Mouse (Mus musculus) kidney, embryonic 16.5 days (tissue): Measurements from ENCODE around the gene Smbd1. TPM values are rescaled to one million over a fixed set of nuclear protein-coding genes. Genes with fewer than 3 reads are reported as not detected.

Experiments used
- ATAC-seq: fragments of 200-750 bp; cut with Nextera tagmentation; 2 replicates; pipeline ENCODE4 v1.8.0; 2017; ENCODE audit warnings: moderate TSS enrichment; ENCODE audit not compliant: low FRiP score, low TSS enrichment
- H3K27ac ChIP-seq: fragments of 300-500 bp; sonication (generic); 2 replicates; pipeline ENCODE4 v1.5.1; 2014; ENCODE audit warnings: low read length
- H3K27me3 ChIP-seq: fragments of 300-500 bp; sonication (generic); 2 replicates; pipeline ENCODE4 v1.6.1; 2014; ENCODE audit warnings: low read length, control low read depth, mixed read lengths; ENCODE audit not compliant: insufficient read depth
- H3K36me3 ChIP-seq: fragments of 300-500 bp; sonication (generic); 2 replicates; pipeline ENCODE4 v1.6.1; 2014; ENCODE audit warnings: low read length, control low read depth, mixed read lengths; ENCODE audit not compliant: insufficient read depth
- H3K4me1 ChIP-seq: fragments of 300-500 bp; sonication (generic); 2 replicates; pipeline ENCODE4 v1.6.1; 2014; ENCODE audit warnings: low read length, control low read depth, mixed read lengths; ENCODE audit not compliant: insufficient read depth
- H3K4me2 ChIP-seq: fragments of 300-500 bp; sonication (generic); replicated peaks from 2 replicates; pipeline ENCODE4 v1.6.1; 2014; ENCODE audit warnings: low read depth, low read length
- H3K4me3 ChIP-seq: fragments of 300-500 bp; sonication (generic); 2 replicates; pipeline ENCODE4 v1.5.1; 2014; ENCODE audit warnings: mild to moderate bottlenecking, low read length
- H3K9ac ChIP-seq: fragments of 300-500 bp; sonication (generic); replicated peaks from 2 replicates; pipeline ENCODE4 v1.6.1; 2014; ENCODE audit warnings: low read length
- H3K9me3 ChIP-seq: fragments of 300-500 bp; sonication (generic); 2 replicates; pipeline ENCODE4 v1.6.1; 2016; ENCODE audit warnings: low read length, control low read depth
- WGBS: fragments of 180-500 bp; shearing (Covaris S2); extraction: QIAGEN DNeasy Blood & Tissue Kit; methylation state at CpG from one replicate; pipeline ENCODE4 v1.1.7; 2014; 5-methylcytosine and 5-hydroxymethylcytosine counted together
- polyA plus RNA-seq: library from polyadenylated mRNA; unstranded; fragments of >200 nt; fragmentation: Nextera tagmentation; extraction: Ambion mirVana; gene quantifications from 2 replicates; pipeline ENCODE4 v1.2.1, GENCODE M21; 2015

The Smbd1 gene
- polyA plus RNA-seq, 1 experiment from 2014 or later: not detected

DNA sequence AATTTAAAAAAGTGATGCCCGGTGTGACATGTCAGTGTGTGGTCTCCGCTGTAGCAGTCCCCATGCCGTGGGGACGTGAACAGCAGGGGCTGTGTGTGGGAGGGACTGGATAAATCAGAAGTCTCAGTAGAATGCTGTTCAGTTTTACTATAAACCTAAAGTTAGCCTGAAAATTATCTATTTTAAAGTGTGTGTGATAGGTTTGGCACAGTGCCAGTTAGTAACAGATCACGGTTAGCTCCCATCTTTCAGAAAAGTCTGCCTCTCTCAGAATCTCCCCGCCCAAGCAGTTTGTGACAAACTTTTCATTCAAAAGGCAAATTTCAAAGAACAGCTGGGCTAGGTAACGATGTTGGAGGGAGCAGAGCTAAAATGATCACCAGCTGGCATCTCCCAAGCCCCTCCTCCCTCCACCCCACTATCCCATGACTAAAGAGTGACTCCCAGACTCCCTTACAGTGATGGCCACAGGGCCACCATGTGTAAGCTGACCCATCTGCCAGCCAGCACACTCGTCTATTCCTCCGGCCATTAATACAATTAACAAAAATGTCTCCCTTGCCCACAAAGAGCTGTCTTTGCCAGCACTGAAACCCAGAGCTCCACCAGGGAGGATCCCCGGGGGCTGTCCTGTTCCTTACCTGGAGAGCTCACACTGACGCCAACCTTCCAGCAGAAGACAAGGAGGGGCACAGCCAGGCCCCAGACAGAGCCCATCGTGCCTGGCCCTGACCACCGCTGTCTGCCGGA is 13.4 kb downstream of the Smbd1 start:
- no peaks in the 10 kb centered on the region for H3K36me3 ChIP-seq
- H3K9ac ChIP-seq: peak overlapping the region; percentile 29; the same call in 1 of the 2 replicates
- no peaks in the 10 kb centered on the region for H3K27me3 ChIP-seq
- H3K4me1 ChIP-seq: peaks cover 7% of the 10 kb centered on the region; the same call in 1 of the 2 replicates
- ATAC-seq: 0 out of 2 replicates have a peak, but pooled peaks have one; percentile 35
- 0 out of 2 replicates have a peak overlapping the region, but pooled peaks have one; percentile 10 for H3K4me2 ChIP-seq
- peak overlapping the region; percentile 10; the same call in 1 of the 2 replicates for H3K4me3 ChIP-seq
- no peaks in the 10 kb centered on the region for H3K9me3 ChIP-seq
- WGBS: 50% methylated on average over 14 of the region's 14 CpGs
- no peak overlapping the region for H3K27ac ChIP-seq

DNA sequence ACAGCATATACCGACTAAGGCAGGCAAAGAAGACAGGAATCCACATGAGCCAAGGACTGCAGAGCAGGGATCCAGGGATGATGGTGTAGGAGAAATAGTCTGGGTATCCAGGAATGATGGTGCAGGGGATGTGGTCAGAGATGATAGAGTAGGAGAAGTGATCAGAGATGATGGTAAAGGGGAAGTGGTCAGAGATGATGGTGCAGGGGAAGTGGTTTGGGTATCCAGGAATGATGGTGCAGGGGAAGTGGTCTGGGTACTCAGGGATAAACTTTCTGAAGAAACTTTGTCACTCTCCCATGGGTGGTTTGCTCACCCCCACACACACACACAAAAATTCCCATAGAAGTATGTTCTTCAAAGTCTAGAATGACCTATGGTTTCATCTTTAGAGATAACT is 15.1 kb downstream of the Smbd1 start:
- WGBS: 84% methylated on average over 1 of the region's 1 CpGs

DNA sequence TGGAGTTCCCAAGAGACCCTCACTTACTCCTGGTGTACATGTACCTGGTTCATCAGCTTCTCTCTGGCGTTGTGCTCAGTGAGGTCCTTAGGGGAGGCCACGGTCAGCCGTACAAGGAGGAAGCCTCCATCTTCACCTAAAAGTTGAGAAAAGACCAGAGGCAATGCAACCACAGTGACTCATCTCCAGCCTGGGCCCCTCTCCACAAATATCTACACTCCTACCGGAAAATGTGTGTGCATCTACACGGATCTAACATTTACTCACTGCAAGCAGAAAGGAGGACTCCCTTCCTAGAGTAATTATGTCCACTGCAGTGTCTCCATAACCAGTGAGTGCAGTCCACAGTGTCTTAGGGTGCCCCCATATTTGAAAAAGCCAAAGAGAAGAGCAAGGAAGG is 20.2 kb downstream of the Smbd1 start:
- Histone ChIP-seq H3K36me3 (no peaks in the 10 kb centered on the region), H3K4me1 (no peaks in the 10 kb centered on the region), H3K9me3 (peaks cover 4% of the 10 kb centered on the region; the same call in 1 of the 2 replicates), H3K9ac (no peak overlapping the region), H3K27me3 (no peaks in the 10 kb centered on the region), H3K4me2 (no peak overlapping the region), H3K4me3 (no peak overlapping the region), H3K27ac (no peak overlapping the region)
- no peak for ATAC-seq
- 94% methylated on average over 5 of the region's 5 CpGs for WGBS

More for the DNA sequence above, 15.1 kb downstream of the Smbd1 start:
- Histone ChIP-seq H3K36me3 (no peaks in the 10 kb centered on the region), H3K4me2 (no peak overlapping the region), H3K9ac (no peak overlapping the region), H3K27ac (no peak overlapping the region), H3K27me3 (no peaks in the 10 kb centered on the region), H3K4me1 (peaks cover 7% of the 10 kb centered on the region; the same call in 1 of the 2 replicates), H3K4me3 (no peak overlapping the region), H3K9me3 (no peaks in the 10 kb centered on the region)
- ATAC-seq: no peak

DNA sequence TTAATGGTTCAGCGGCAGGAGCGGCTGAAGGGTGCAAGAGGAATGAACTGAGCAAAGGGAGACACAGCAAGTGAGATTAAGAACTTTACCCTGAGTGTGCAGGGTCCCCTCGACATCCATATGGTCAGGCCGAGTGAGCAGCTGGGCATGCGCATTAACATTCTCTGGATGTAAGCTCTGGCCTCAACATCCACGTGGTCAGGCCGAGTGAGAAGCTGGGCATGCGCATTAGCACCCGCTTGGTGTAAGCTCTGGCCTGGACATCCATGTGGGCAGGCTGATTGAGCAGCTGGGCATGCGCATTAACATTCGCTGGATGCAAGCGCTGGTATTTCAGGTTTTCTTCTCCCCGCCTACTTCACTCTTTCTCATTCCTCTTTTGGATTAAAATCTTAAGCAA is 25.4 kb downstream of the Smbd1 start:
- WGBS: 81% methylated on average over 13 of the region's 13 CpGs
- no peak overlapping the region for H3K9ac ChIP-seq
- no peaks in the 10 kb centered on the region for H3K4me1 ChIP-seq
- no peak for ATAC-seq
- no peak overlapping the region for H3K4me3 ChIP-seq
- no peak overlapping the region for H3K27ac ChIP-seq
- H3K36me3 ChIP-seq: no peaks in the 10 kb centered on the region
- H3K27me3 ChIP-seq: no peaks in the 10 kb centered on the region
- no peak overlapping the region for H3K4me2 ChIP-seq
- H3K9me3 ChIP-seq: peaks cover 4% of the 10 kb centered on the region; the same call in 1 of the 2 replicates

DNA sequence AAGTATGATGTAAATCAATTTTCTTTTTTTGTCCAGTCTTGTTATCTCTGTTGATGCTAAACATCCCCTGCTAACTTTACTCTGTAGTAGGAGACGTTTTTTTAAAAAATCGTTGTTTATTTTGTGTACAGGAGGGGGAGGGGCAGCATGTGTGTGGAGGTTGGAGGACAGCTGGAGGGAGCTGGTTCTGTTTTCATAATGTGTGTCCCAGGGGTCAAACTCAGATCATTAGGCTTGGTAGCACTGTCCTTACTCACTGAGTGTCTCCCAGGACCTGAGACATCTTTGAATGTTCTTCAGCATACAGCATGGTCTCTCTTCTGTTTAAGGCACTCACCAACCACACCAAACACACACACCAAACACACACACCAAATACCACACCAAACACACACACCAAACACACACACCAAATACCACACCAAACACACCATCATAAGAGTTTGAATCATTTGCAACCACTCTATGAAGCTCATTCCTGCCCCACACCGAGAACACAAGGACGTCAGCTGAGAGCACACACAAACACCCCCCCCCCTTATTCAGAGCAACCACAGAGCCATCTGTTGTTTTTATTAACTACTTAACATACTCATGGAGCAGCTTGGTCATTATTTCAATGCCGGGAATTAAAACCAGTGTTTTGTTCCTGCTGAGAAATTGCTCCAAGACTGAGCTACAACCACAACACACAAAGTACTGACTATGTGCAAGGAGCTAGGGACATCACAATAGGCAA is 26.8 kb downstream of the Smbd1 start:
- H3K4me2 ChIP-seq: no peak overlapping the region
- H3K36me3 ChIP-seq: no peaks in the 10 kb centered on the region
- no peak for ATAC-seq
- H3K4me1 ChIP-seq: no peaks in the 10 kb centered on the region
- H3K27me3 ChIP-seq: no peaks in the 10 kb centered on the region
- no peak overlapping the region for H3K9ac ChIP-seq
- WGBS: 46% methylated on average over 5 of the region's 5 CpGs
- H3K4me3 ChIP-seq: no peak overlapping the region
- no peak overlapping the region for H3K27ac ChIP-seq
- peaks cover 2% of the 10 kb centered on the region; the same call in 1 of the 2 replicates for H3K9me3 ChIP-seq

DNA sequence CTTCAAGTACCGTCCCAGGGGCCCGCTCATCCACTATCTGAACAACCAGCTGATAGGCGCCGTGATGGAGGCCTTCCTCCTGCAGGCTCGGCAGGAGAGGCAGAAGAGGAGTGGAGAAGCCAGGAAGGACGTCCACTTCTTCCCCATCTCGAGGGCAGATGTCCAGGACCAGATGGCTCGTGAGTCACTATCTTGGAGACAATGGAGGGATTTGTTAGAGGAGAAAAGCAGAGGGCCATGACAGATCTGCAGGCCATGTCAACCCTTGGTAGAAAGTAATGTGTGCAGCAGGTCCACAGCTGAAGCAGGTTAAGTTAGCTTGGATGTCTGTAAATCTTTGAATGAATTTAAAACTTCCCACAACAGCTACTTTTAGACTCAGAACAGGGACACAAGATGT is 31.3 kb downstream of the Smbd1 start:
- no peak overlapping the region for H3K4me3 ChIP-seq
- no peak for ATAC-seq
- H3K27me3 ChIP-seq: no peaks in the 10 kb centered on the region
- H3K4me1 ChIP-seq: no peaks in the 10 kb centered on the region
- H3K4me2 ChIP-seq: no peak overlapping the region
- H3K9me3 ChIP-seq: no peaks in the 10 kb centered on the region
- 72% methylated on average over 8 of the region's 8 CpGs for WGBS
- H3K27ac ChIP-seq: no peak overlapping the region
- no peaks in the 10 kb centered on the region for H3K36me3 ChIP-seq
- no peak overlapping the region for H3K9ac ChIP-seq

DNA sequence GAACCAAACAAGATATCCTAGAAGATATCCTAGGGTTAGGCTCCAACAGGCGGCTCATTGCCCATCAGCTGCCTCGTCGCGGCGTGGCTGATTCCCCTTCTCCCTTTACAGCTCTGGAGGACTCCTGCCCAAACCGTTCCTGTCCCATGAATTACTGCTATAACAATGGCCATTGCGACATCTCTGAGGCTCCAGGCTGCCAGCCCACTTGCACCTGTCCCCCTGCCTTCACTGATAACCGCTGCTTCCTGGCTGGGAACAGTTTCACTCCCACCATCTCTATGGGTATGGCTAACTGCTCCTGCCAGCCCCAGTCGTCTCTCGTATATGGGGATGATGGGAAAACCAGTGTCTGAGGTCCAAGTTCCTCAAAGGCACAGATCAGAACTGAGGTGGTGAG is 33.6 kb downstream of the Smbd1 start:
- no peak overlapping the region for H3K27ac ChIP-seq
- 49% methylated on average over 10 of the region's 10 CpGs for WGBS
- ATAC-seq: no peak

DNA sequence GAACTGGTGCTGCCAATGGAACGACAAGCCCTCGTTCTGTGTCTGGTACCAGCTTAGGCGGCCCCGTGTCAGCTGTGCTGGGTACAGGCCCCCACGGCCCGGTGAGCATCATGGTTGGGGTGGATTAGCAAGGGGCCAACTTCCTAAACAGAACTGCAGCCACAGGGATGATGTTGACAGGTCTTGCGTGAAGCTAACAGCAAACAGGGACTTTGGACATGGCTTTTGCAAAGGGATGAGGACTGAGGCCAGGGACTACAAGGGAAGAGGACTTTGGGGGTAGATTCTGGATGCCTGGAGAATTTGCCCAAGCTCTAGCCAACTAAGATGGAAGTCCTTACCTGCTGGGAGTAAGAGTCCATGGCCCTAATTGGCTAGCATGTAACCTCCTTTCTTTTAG is 43.4 kb downstream of the Smbd1 start:
- H3K27me3 ChIP-seq: no peaks in the 10 kb centered on the region
- no peaks in the 10 kb centered on the region for H3K9me3 ChIP-seq
- no peak overlapping the region for H3K4me2 ChIP-seq
- no peak overlapping the region for H3K4me3 ChIP-seq
- no peak overlapping the region for H3K9ac ChIP-seq
- no peaks in the 10 kb centered on the region for H3K4me1 ChIP-seq
- no peak overlapping the region for H3K27ac ChIP-seq
- H3K36me3 ChIP-seq: no peaks in the 10 kb centered on the region
- 98% methylated on average over 7 of the region's 7 CpGs for WGBS
- ATAC-seq: no peak

More for the DNA sequence above, 33.6 kb downstream of the Smbd1 start:
- Histone ChIP-seq H3K27me3 (no peaks in the 10 kb centered on the region), H3K4me2 (no peak overlapping the region), H3K9me3 (no peaks in the 10 kb centered on the region), H3K4me3 (no peak overlapping the region), H3K4me1 (no peaks in the 10 kb centered on the region), H3K36me3 (no peaks in the 10 kb centered on the region), H3K9ac (no peak overlapping the region)

DNA sequence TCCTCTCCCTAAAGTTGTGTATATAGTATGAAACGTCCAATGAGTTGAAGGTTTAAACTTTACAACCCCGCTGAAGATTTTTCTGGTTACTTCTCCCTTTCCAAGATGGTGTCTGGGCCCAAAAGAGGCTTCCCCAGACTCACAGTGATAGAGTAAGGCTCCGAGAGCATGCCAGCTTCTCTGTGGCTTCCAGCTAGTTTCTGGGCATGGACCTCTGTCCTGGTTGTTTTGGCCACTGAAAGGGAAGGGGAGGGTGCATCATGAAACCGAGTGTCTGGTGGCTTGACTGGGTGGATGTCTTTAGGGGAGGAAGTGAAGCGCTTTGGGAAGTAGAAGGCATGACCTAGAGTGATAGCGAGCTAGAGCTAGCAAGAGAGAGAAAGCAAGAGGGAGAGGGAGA is 45.3 kb downstream of the Smbd1 start:
- WGBS: 71% methylated on average over 6 of the region's 6 CpGs
- Histone ChIP-seq H3K4me2 (no peak overlapping the region), H3K9ac (no peak overlapping the region), H3K27ac (no peak overlapping the region), H3K36me3 (no peaks in the 10 kb centered on the region), H3K27me3 (no peaks in the 10 kb centered on the region), H3K4me3 (no peak overlapping the region), H3K4me1 (no peaks in the 10 kb centered on the region), H3K9me3 (no peaks in the 10 kb centered on the region)
- no peak for ATAC-seq

DNA sequence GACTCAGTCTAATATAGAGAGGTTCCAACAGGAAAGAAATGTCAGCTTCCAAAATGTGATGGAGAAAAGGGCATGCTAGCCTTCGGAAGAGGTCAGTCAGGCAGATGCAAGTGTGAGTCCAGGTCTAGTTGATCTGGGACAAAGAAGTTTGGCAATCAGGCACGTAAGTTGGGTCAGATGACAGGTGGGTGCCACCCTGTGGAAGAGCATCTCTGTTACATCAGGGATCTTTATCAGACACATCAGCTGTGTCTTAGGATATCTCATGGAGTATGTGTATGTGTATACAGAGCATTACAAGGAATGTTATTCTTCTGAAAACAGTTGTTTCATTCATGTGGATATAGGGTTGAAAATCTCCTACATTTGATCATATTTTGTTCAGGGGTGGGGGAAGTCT is 45.7 kb downstream of the Smbd1 start:
- H3K4me3 ChIP-seq: no peak overlapping the region

More for the DNA sequence above, 45.7 kb downstream of the Smbd1 start:
- Histone ChIP-seq H3K4me2 (no peak overlapping the region), H3K27ac (no peak overlapping the region), H3K9me3 (no peaks in the 10 kb centered on the region), H3K9ac (no peak overlapping the region), H3K4me1 (no peaks in the 10 kb centered on the region), H3K27me3 (no peaks in the 10 kb centered on the region), H3K36me3 (no peaks in the 10 kb centered on the region)
- no peak for ATAC-seq
- WGBS: 82% methylated on average over 2 of the region's 2 CpGs
